Mouse (Mus musculus) heart, embryonic 14.5 days (tissue): ENCODE measurements around the gene Grid1. TPM values are rescaled to one million over a fixed set of nuclear protein-coding genes. Genes with fewer than 3 reads are reported as not detected.

ENCODE experiments used
- ATAC-seq: fragments of 200-750 bp; cut with Nextera tagmentation; 2 replicates; pipeline ENCODE4 v1.8.0; 2017; ENCODE audit warnings: low read depth, moderate TSS enrichment; ENCODE audit not compliant: insufficient number of reproducible peaks, insufficient read depth, low FRiP score
- H3K27ac ChIP-seq, 2 experiments: fragments of 200-500 bp in 1 of 2; fragments of 300-500 bp in 1 of 2; sonication (generic) in 1 of 2; replicated peaks in 1 of 2; 2 replicates each; pipeline ENCODE4 v1.5.1; 2012 to 2014; ENCODE audit warnings: low read depth in 2 of 2, low read length in 2 of 2, control low read depth in 1 of 2, mild to moderate bottlenecking in 1 of 2, mixed read lengths in 1 of 2; ENCODE audit not compliant: control insufficient read depth in 1 of 2, insufficient read depth in 1 of 2
- H3K27me3 ChIP-seq: fragments of 300-500 bp; sonication (generic); 2 replicates; pipeline ENCODE4 v1.6.1; 2014; ENCODE audit warnings: mild to moderate bottlenecking, low read length, control low read depth; ENCODE audit not compliant: control insufficient read depth, insufficient read depth
- H3K36me3 ChIP-seq: fragments of 300-500 bp; sonication (generic); 2 replicates; pipeline ENCODE4 v1.6.1; 2014; ENCODE audit warnings: mild to moderate bottlenecking, control low read depth, low read length, mixed read lengths; ENCODE audit not compliant: control insufficient read depth, insufficient read depth
- H3K4me1 ChIP-seq, 2 experiments: fragments of 200-500 bp in 1 of 2; fragments of 300-500 bp in 1 of 2; sonication (generic) in 1 of 2; 2 replicates each; pipeline ENCODE4 v1.6.1; 2012 to 2014; ENCODE audit warnings: low read length in 2 of 2, control low read depth in 1 of 2, mixed read lengths in 1 of 2; ENCODE audit not compliant: control insufficient read depth in 2 of 2, insufficient read depth in 2 of 2
- H3K4me2 ChIP-seq: fragments of 300-500 bp; sonication (generic); 2 replicates; pipeline ENCODE4 v1.6.1; 2014; ENCODE audit warnings: mild to moderate bottlenecking, low read length
- H3K4me3 ChIP-seq, 2 experiments: fragments of 200-500 bp in 1 of 2; fragments of 300-500 bp in 1 of 2; sonication (generic) in 1 of 2; 2 replicates each; pipeline ENCODE4 v1.5.1; 2012 to 2014; ENCODE audit warnings: low read length in 2 of 2, mild to moderate bottlenecking in 2 of 2, control low read depth in 1 of 2, low read depth in 1 of 2, moderate library complexity in 1 of 2; ENCODE audit not compliant: control insufficient read depth in 1 of 2, insufficient read depth in 1 of 2
- H3K9ac ChIP-seq: fragments of 300-500 bp; sonication (generic); 2 replicates; pipeline ENCODE4 v1.6.1; 2014; ENCODE audit warnings: mild to moderate bottlenecking, low read length
- H3K9me3 ChIP-seq: fragments of 300-500 bp; sonication (generic); 2 replicates; pipeline ENCODE4 v1.6.1; 2016; ENCODE audit warnings: low read length, control low read depth; ENCODE audit not compliant: control insufficient read depth
- whole genome bisulfite sequencing: fragments of 180-500 bp; shearing (Covaris S2); extraction: QIAGEN DNeasy Blood & Tissue Kit; methylation state at CpG from one replicate; pipeline ENCODE4 v1.1.7; 2014; 5-methylcytosine and 5-hydroxymethylcytosine counted together
- polyA plus RNA-seq: library from polyadenylated mRNA; unstranded; fragments of >200 nt; fragmentation: Nextera tagmentation; extraction: Ambion mirVana; gene quantifications from 2 replicates; pipeline ENCODE4 v1.2.1, GENCODE M21; 2014

Grid1 gene
- polyA plus RNA-seq, 1 experiment from 2014 or later, result 0.46 TPM

DNA sequence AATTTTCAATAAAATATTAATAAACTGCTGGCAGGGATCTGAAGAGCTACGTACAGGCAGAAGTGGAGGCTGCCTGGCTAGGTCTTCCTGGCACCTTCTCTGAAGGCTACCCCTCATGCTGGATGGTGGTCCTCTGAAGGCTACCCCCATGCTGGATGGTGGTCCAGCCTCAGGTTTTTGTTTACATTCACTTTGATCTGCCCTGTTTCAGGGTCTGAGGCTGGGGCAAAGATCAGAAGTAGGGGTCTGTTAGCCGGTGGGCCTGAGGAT is 126.3 kb downstream of the Grid1 start:
- no peaks in the 10 kb centered on the region for H3K27me3 ChIP-seq
- no peak overlapping the region for H3K27ac ChIP-seq
- H3K9ac ChIP-seq, result no peak overlapping the region
- H3K36me3 ChIP-seq, result no peaks in the 10 kb centered on the region
- no peaks in the 10 kb centered on the region for H3K4me1 ChIP-seq
- no peaks in the 10 kb centered on the region for H3K9me3 ChIP-seq
- no peak overlapping the region for H3K4me2 ChIP-seq
- WGBS, result 92% methylated on average over 2 of the region's 2 CpGs
- no peak for ATAC-seq
- no peak overlapping the region for H3K4me3 ChIP-seq

DNA sequence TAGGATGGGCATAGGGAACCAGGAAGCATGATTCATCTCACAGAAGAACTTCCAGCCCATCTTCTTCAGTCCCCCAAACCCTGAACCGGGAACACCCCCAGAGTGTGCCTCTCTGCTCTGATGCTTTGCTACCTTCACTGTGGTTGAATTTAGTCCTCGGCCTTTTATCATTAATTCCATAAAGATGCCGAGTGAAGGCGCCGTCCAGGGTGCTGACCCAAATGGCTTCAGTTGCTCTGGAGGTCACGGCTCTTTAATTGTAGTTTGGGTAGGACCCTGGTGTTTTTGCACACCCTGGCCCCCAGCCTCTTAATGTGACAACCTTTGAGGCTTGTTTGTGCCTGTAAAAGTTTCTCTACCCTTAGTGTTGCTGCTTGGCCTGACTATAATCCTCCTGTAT is 128.3 kb downstream of the Grid1 start:
- Histone ChIP-seq H3K9ac (no peak overlapping the region), H3K4me2 (no peak overlapping the region), H3K36me3 (no peaks in the 10 kb centered on the region), H3K9me3 (no peaks in the 10 kb centered on the region), H3K4me1 (no peaks in the 10 kb centered on the region), H3K27me3 (no peaks in the 10 kb centered on the region), H3K4me3 (no peak overlapping the region), H3K27ac (no peak overlapping the region)
- no peak for ATAC-seq
- WGBS, result 68% methylated on average over 6 of the region's 6 CpGs

DNA sequence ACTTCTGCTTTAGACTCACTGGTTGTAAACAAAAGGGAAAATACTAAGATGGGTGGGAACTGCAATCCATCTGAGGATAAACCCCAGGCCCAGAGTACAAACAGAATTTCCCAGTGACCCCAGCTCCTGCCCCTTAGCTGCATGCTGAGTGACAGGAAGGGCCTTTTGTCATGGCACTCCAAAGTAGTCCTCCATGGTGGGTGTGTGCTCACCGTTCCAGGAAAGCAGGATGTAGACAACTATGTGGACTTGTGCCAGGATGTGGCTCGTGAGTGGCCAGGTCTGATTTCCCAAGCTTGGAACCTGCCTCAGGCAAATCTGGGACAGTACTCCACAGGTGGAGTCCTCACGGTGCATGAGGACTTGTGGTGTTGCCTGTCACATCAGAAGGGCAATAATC is 132.4 kb downstream of the Grid1 start:
- Histone ChIP-seq H3K27ac (no peak overlapping the region), H3K9me3 (no peaks in the 10 kb centered on the region), H3K27me3 (no peaks in the 10 kb centered on the region), H3K4me2 (no peak overlapping the region), H3K4me1 (no peaks in the 10 kb centered on the region), H3K36me3 (no peaks in the 10 kb centered on the region), H3K4me3 (no peak overlapping the region), H3K9ac (no peak overlapping the region)
- no peak for ATAC-seq
- 34% methylated on average over 3 of the region's 3 CpGs for WGBS

DNA sequence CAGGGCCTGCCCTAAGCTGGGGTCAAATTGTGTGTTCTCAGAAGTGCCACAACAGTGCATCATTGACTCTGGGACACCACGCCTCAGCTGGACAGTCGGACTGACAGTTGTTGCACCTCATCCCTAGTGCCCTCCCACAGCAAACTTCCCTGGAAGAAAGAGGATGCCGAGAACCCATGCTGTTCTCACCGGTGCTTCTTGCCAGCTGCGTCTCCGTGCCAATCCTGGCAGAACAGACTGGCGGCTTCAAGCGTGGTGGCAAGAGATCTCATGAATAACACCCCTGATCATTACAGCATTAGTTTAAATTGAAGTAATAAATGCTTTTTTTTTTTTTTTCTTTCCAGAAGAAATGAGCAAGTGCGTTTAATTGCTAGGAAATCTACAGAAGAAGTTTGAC is 133.7 kb downstream of the Grid1 start:
- ATAC-seq, result no peak
- Histone ChIP-seq H3K9me3 (no peaks in the 10 kb centered on the region), H3K4me3 (no peak overlapping the region), H3K27me3 (no peaks in the 10 kb centered on the region), H3K36me3 (no peaks in the 10 kb centered on the region), H3K9ac (no peak overlapping the region), H3K27ac (no peak overlapping the region), H3K4me1 (no peaks in the 10 kb centered on the region), H3K4me2 (no peak overlapping the region)
- 83% methylated on average over 9 of the region's 9 CpGs for WGBS

DNA sequence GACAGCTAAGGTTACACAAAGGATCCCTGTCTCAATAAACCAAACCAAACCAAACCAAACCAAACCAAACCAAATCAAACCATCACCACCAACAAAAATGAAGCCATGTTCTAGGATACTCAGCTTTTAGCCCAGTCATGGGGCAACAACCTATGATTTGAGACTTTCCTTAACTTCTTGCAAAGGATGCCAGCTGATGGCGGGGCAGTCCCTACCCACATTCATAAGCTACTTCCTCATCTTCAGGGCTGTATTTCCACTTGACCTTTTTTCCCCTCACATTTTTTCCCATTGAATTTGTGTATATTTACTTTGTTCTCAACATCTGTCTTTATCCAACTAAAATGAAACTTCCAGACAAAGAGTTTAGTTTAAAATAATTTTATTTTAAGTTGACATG is 135.8 kb downstream of the Grid1 start:
- Histone ChIP-seq H3K27ac (no peak overlapping the region), H3K36me3 (no peaks in the 10 kb centered on the region), H3K4me2 (no peak overlapping the region), H3K4me1 (no peaks in the 10 kb centered on the region), H3K4me3 (no peak overlapping the region), H3K9ac (no peak overlapping the region), H3K27me3 (no peaks in the 10 kb centered on the region), H3K9me3 (no peaks in the 10 kb centered on the region)
- no peak for ATAC-seq
- WGBS, result 96% methylated on average over 1 of the region's 1 CpGs

DNA sequence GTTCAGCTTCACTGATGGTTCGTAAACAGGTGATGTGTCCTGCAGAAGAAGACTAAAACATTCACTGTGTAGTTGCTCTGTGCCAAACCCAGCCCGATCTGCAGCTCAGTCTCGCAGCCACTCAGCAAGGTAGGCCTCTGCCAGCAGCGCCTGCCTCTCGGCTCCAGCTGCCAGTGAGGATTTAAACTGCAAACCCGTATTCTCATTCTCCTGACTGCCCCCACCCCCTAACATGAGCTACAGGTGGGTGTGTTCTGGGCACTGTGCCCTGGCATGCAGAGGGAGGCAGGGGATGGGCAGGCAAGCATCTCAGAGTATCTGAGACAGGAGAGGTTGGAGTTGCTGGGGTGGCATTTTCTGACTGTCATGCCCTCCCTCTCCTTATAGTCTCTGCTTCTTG is 140.3 kb downstream of the Grid1 start:
- 57% methylated on average over 6 of the region's 6 CpGs for WGBS
- Histone ChIP-seq H3K4me3 (no peak overlapping the region), H3K9ac (no peak overlapping the region), H3K9me3 (no peaks in the 10 kb centered on the region), H3K4me1 (peaks cover 7 to 11% of the 10 kb centered on the region in 2 experiments), H3K27me3 (no peaks in the 10 kb centered on the region), H3K4me2 (no peak overlapping the region), H3K36me3 (no peaks in the 10 kb centered on the region), H3K27ac (no peak overlapping the region)
- no peak for ATAC-seq

DNA sequence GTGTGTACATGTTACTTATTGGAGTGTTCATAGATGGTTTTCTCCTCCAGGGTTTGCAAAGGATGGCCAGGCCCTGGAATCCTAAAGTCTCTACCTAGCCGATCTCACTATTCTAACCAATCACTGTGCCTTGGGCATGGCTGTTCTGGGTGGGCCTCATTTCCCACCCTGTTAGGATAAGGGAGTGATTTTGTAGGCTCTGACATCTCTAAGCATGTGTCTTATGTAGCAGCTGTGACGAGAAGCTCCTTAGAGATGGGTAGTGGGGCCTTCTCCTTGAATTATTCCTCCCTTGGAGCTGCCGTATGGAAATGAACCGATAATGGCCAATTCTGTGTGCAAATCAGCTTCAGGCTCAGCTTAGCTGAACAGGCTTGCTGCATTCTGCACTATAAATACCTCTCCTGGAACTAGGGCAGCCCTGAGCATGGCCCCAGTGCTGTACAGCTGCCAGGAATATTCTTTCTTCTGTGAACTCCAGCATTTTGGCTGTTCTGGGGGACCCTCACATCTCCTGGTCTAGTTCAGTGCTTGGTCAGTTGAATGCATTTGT is 143.8 kb downstream of the Grid1 start:
- no peak overlapping the region for H3K4me3 ChIP-seq
- ATAC-seq, result no peak
- H3K9me3 ChIP-seq, result no peaks in the 10 kb centered on the region
- H3K4me2 ChIP-seq, result no peak overlapping the region
- no peak overlapping the region for H3K27ac ChIP-seq
- no peaks in the 10 kb centered on the region for H3K27me3 ChIP-seq
- H3K4me1 ChIP-seq, result peaks cover 7 to 11% of the 10 kb centered on the region in 2 experiments
- no peak overlapping the region for H3K9ac ChIP-seq
- WGBS, result 51% methylated on average over 4 of the region's 4 CpGs
- no peaks in the 10 kb centered on the region for H3K36me3 ChIP-seq

DNA sequence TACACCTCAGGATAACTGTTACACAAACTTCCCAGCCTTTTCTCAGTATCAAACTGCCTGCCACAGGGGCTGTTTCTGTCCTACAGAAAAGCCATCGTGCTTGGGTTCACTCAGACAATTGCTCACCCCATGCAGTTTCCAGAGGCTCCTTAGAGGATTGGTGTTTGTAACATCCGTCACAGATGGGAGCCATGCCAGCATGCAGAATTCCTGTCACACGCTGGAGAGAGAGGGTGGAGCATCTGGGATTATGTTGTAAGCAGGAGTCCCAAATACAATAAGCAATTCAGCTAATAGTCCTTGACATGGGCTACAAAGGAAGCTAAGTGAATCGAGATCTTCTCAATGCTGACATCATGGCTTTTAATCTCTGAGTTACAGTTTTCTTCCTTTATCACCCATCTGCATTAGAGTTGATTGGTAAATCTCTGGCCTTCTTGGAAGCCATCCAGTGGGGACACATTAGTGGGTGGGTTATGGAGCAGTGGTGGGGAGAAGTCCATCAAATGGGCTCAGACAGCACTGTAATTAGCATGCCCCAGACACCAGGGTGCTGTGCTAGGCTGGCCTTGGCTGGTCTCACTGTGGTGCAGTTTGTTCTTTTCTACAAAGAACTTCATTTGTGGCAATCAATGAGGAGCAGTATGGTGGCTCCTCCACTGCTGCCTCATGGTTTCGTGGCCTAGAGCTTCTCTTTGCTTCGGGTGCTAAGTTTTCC is 149.4 kb downstream of the Grid1 start:
- 43% methylated on average over 6 of the region's 6 CpGs for WGBS
- no peak for ATAC-seq
- Histone ChIP-seq H3K9me3 (no peaks in the 10 kb centered on the region), H3K36me3 (no peaks in the 10 kb centered on the region), H3K4me3 (no peak overlapping the region), H3K27me3 (0 out of 2 replicates have a peak, but pooled peaks cover 3% of the 10 kb centered on the region), H3K27ac (no peak overlapping the region), H3K4me1 (peaks cover 1% of the 10 kb centered on the region in 2 experiments; a peak in 3 of 4 replicates), H3K4me2 (no peak overlapping the region), H3K9ac (no peak overlapping the region)
